Comparison of ENCODE assay signal across 28 mouse cellular contexts in genomic region chr4:95205372-95205771, GRCm38 (mm10).
A peak's percentile ranks its signal among the peaks of the same experiment; 100 is the strongest.
DNase-seq lines count a peak whose midpoint lies in the region; ATAC-seq and TF ChIP-seq lines count a peak whose summit lies in the region.
"Had no signal": no experiment of that assay in that cellular context is flagged by ENCODE, and none has a peak within 500 bp of the region (broad histone marks: within the 10 kb centered on the region; RNA-seq: fewer than 3 reads in every experiment).

No protein-coding gene starts in this region.

- TF ChIP-seq CTCF in liver, postnatal 0 days (IDR thresholded peaks at IDR 0.05; ENCODE audit: low read depth): no peak
- no peak for TF ChIP-seq CTCF in hindbrain, postnatal 0 days (IDR thresholded peaks at IDR 0.05; ENCODE audit: low read depth)

- H3K27me3 ChIP-seq in liver, embryonic 11.5 days (replicated peaks; ENCODE audit: control insufficient read depth, insufficient read depth, low read length): no peaks in the 10 kb centered on the region
- no peaks in the 10 kb centered on the region for H3K27me3 ChIP-seq in liver, postnatal 0 days (ENCODE audit: insufficient read depth, low read length)
- H3K27me3 ChIP-seq in limb, embryonic 10.5 days (ENCODE audit: low read depth, poor library complexity, severe bottlenecking): no peaks in the 10 kb centered on the region
- no peaks in the 10 kb centered on the region for H3K27me3 ChIP-seq in hindbrain, postnatal 0 days (ENCODE audit: insufficient read depth, low read length)
- H3K27me3 ChIP-seq: embryonic facial prominence, embryonic 13.5 days; embryonic facial prominence, embryonic 15.5 days; forebrain, embryonic 12.5 days; Patski had no signal

- H3K4me1 ChIP-seq in liver, embryonic 11.5 days (replicated peaks; ENCODE audit: control insufficient read depth, insufficient read depth, low read length): peaks cover 2% of the 10 kb centered on the region; the same call in 1 of the 2 replicates
- no peaks in the 10 kb centered on the region for H3K4me1 ChIP-seq in liver, postnatal 0 days (ENCODE audit: insufficient read depth)
- H3K4me1 ChIP-seq in limb, embryonic 10.5 days: 0 out of 2 replicates have a peak, but pooled peaks cover 5% of the 10 kb centered on the region
- no peaks in the 10 kb centered on the region for H3K4me1 ChIP-seq in hindbrain, postnatal 0 days (ENCODE audit: insufficient read depth, low read length)
- H3K4me1 ChIP-seq: embryonic facial prominence, embryonic 15.5 days had no signal

- no peak overlapping the region for H3K27ac ChIP-seq in liver, embryonic 11.5 days (ENCODE audit: low read depth, low read length)
- H3K27ac ChIP-seq in liver, postnatal 0 days (ENCODE audit: low read depth): no peak overlapping the region
- H3K27ac ChIP-seq in limb, embryonic 10.5 days: no peak overlapping the region
- no peak overlapping the region for H3K27ac ChIP-seq in hindbrain, postnatal 0 days
- H3K27ac ChIP-seq: embryonic facial prominence, embryonic 13.5 days; embryonic facial prominence, embryonic 15.5 days; forebrain, embryonic 10.5 days; forebrain, embryonic 12.5 days had no signal

- no peak for TF ChIP-seq EP300 in liver, postnatal 0 days (IDR thresholded peaks at IDR 0.05; ENCODE audit: low read depth)

- no peaks in the 10 kb centered on the region for H3K9me3 ChIP-seq in liver, embryonic 11.5 days (ENCODE audit: control insufficient read depth, low read length)
- no peaks in the 10 kb centered on the region for H3K9me3 ChIP-seq in liver, postnatal 0 days (ENCODE audit: low read length)
- no peaks in the 10 kb centered on the region for H3K9me3 ChIP-seq in limb, embryonic 10.5 days (replicated peaks)
- no peaks in the 10 kb centered on the region for H3K9me3 ChIP-seq in hindbrain, postnatal 0 days (ENCODE audit: low read length)
- H3K9me3 ChIP-seq: embryonic facial prominence, embryonic 13.5 days; embryonic facial prominence, embryonic 15.5 days; forebrain, embryonic 10.5 days; forebrain, embryonic 12.5 days; G1E had no signal

- WGBS in liver, embryonic 11.5 days: 41% methylated on average over 1 of the region's 1 CpGs
- WGBS in liver, postnatal 0 days (ENCODE audit: insufficient replicate concordance): 47% methylated on average over 1 of the region's 1 CpGs
- WGBS in limb, embryonic 10.5 days: 66% methylated on average over 1 of the region's 1 CpGs
- 88% methylated on average over 1 of the region's 1 CpGs for WGBS in hindbrain, postnatal 0 days

- DNase-seq in heart, adult 11 months: peak; percentile 15
- DNase-seq in heart, postnatal 10 days: no peak
- peak; percentile 8 for DNase-seq in liver, embryonic 11.5 days (ENCODE audit: low spot score)
- DNase-seq in liver, postnatal 0 days: no peak
- peak; percentile 2 for DNase-seq in limb, embryonic 10.5 days (ENCODE audit: low spot score)
- no peak for DNase-seq in hindbrain, postnatal 0 days (ENCODE audit: low spot score)
- DNase-seq in cerebellum, adult 8-10 months: no peak
- DNase-seq: adrenal gland, adult 8-10 months; adrenal gland, postnatal 14 days; adrenal gland, postnatal 36 days; B cell, adult 2 months; cerebellum, adult 11-12 months; cerebellum, adult 2 months; cerebellum, adult 9-11 months; cerebellum, postnatal 14 days; cerebellum, postnatal 36 days; embryo, embryonic 11 days had no signal

- no peak overlapping the region for H3K4me3 ChIP-seq in liver, embryonic 11.5 days (ENCODE audit: low read depth, low read length)
- no peak overlapping the region for H3K4me3 ChIP-seq in liver, postnatal 0 days (ENCODE audit: low read depth, low read length)
- H3K4me3 ChIP-seq in limb, embryonic 10.5 days: no peak overlapping the region
- H3K4me3 ChIP-seq in hindbrain, postnatal 0 days (ENCODE audit: low read length): no peak overlapping the region
- H3K4me3 ChIP-seq: embryonic facial prominence, embryonic 13.5 days; embryonic facial prominence, embryonic 15.5 days; erythroblast, embryonic 14.5 days; forebrain, embryonic 10.5 days; forebrain, embryonic 12.5 days had no signal

- ATAC-seq in liver, embryonic 11.5 days (replicated peaks; ENCODE audit: low FRiP score): no peak
- no peak for ATAC-seq in liver, postnatal 0 days
- ATAC-seq in hindbrain, postnatal 0 days: no peak
- ATAC-seq: activated CD4-positive, CD25-positive, alpha-beta regulatory T cell, adult 4 months; CD4-positive, CD25-positive, alpha-beta regulatory T cell, adult 4 months; forebrain, embryonic 14.5 days; forebrain, embryonic 16.5 days; Patski had no signal

- no peak overlapping the region for H3K9ac ChIP-seq in liver, embryonic 11.5 days (ENCODE audit: low read depth, low read length)
- no peak overlapping the region for H3K9ac ChIP-seq in liver, postnatal 0 days (replicated peaks)
- H3K9ac ChIP-seq in hindbrain, postnatal 0 days (replicated peaks; ENCODE audit: low read length): no peak overlapping the region
- H3K9ac ChIP-seq: embryonic facial prominence, embryonic 13.5 days; embryonic facial prominence, embryonic 15.5 days; forebrain, embryonic 12.5 days had no signal

- no peak overlapping the region for H3K4me2 ChIP-seq in liver, embryonic 11.5 days
- no peak overlapping the region for H3K4me2 ChIP-seq in liver, postnatal 0 days (ENCODE audit: low read depth, low read length)
- H3K4me2 ChIP-seq in hindbrain, postnatal 0 days (ENCODE audit: low read depth, low read length): no peak overlapping the region
- H3K4me2 ChIP-seq: embryonic facial prominence, embryonic 13.5 days; embryonic facial prominence, embryonic 15.5 days; forebrain, embryonic 12.5 days had no signal

- H3K36me3 ChIP-seq in liver, embryonic 11.5 days (ENCODE audit: control insufficient read depth, insufficient read depth, low read length): no peaks in the 10 kb centered on the region
- H3K36me3 ChIP-seq in liver, postnatal 0 days (replicated peaks; ENCODE audit: insufficient read depth, low read length): no peaks in the 10 kb centered on the region
- H3K36me3 ChIP-seq in limb, embryonic 10.5 days: no peaks in the 10 kb centered on the region
- no peaks in the 10 kb centered on the region for H3K36me3 ChIP-seq in hindbrain, postnatal 0 days (ENCODE audit: insufficient read depth, low read length)
- H3K36me3 ChIP-seq: embryonic facial prominence, embryonic 13.5 days; embryonic facial prominence, embryonic 15.5 days; forebrain, embryonic 10.5 days; forebrain, embryonic 12.5 days; G1E had no signal

- intact Hi-C loops in heart, postnatal 10 days (cut with DNase I): no loop called here

Comparison
In these comparisons a context has a peak if more than half of its experiments do, and no peak if none do; other contexts are left out.
1. DNase-seq: peak in heart, adult 11 months (single experiment), liver, embryonic 11.5 days (single experiment) and limb, embryonic 10.5 days (single experiment); none in heart, postnatal 10 days (0 of 2), liver, postnatal 0 days (single experiment), hindbrain, postnatal 0 days (single experiment) and cerebellum, adult 8-10 months (single experiment).